Mouse (Mus musculus) kidney, adult 18-20 months (tissue): ENCODE measurements at regions not wholly inside any gene's neighbourhood (a gene's known extent, or its start where the extent isn't known, plus 50 kb on each side); places are given as distances from the start of the nearest gene placed in this dataset.

Experiments used
- DNase-seq: peaks from one replicate; pipeline ENCODE4 v3.0.0; 2021

GRCm38 (mm10) chr12:13094111-13094851 lies 152.6 kb upstream of the Mycn start:
- no peak for DNase-seq

DNA sequence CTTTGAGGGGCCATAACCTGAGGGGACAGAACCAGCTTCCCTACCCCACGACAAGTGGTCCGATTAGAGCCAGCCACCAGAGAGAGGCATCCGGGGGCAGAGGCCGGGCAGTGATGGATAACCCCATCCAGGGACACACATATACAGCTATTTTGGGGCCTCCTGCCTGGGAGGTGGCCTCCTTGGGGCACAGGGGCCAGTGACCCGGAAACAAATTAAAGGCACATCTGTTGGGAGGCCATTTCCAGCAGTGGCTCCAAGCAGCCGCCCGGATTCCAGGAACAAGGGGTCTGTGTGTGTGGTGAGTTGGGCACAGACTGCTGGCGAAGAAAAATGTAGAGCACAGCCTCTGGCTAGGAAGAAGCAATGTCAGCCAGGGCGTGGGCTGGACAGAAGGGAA lies 144.2 kb upstream of the Mycn start:
- DNase-seq, result no peak

- no peak for DNase-seq
Measured at GRCm38 (mm10) chr12:13085484-13085883, 143.8 kb upstream of the Mycn start.

GRCm38 (mm10) chr12:13083337-13084054 lies 141.8 kb upstream of the Mycn start:
- peak; percentile 40 for DNase-seq

- DNase-seq, result no peak
Measured at GRCm38 (mm10) chr12:13080791-13081190, 139.1 kb upstream of the Mycn start.

GRCm38 (mm10) chr12:13079832-13080231 lies 138.1 kb upstream of the Mycn start:
- no peak for DNase-seq

DNA sequence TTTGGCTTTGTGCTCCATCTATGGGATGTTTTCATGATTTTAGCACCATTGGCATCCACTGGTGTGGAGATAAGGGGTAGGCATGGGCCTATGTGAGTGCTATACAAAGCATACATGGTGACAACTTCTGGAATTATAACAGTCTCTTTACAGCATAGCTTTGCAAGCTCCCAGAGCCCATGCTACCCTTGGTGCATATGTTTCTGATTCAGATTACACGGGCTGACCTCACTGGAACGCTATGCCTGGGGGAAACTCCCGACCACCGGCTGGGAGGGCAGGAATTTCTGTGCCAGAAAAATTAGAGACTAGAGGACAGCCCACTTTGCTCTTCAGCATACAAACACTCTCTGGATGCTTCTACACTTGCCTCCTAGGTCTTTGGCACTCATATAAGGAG lies 136.0 kb upstream of the Mycn start:
- no peak for DNase-seq

- DNase-seq, result no peak
Measured at GRCm38 (mm10) chr12:13076699-13077287, 135.1 kb upstream of the Mycn start.

- no peak for DNase-seq
Measured at GRCm38 (mm10) chr12:13073126-13073886, 131.6 kb upstream of the Mycn start.

GRCm38 (mm10) chr12:13067295-13067694 lies 125.6 kb upstream of the Mycn start:
- DNase-seq, result no peak

- no peak for DNase-seq
Measured at GRCm38 (mm10) chr12:13066604-13067181, 125.0 kb upstream of the Mycn start.

GRCm38 (mm10) chr12:13059473-13059872 lies 117.8 kb upstream of the Mycn start:
- DNase-seq, result no peak

DNA sequence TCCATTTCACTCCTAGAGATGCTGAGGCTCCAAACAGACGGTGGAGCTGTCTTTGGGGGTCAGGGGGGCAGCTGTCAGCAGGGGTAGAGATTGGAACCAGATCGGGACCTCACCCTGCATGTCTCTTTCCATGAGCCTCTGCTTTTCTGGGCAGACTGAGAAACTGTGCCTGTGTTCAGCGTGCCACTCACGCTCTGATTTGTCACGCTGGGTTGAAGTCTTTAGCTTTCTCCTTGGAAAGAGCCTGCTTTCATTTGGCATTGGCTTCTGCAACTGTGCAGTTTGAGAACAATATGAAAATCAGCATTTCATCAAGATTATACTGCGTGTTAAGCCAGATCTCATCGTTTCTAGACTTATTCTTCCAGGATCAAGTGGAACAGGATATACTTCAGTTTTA lies 114.5 kb upstream of the Mycn start:
- DNase-seq, result no peak

- no peak for DNase-seq
Measured at GRCm38 (mm10) chr12:13054611-13055010, 112.9 kb upstream of the Mycn start.

GRCm38 (mm10) chr12:13053746-13054145 lies 112.0 kb upstream of the Mycn start:
- no peak for DNase-seq

- DNase-seq, result no peak
Measured at GRCm38 (mm10) chr12:13052845-13053623, 111.3 kb upstream of the Mycn start.

- no peak for DNase-seq
Measured at GRCm38 (mm10) chr12:13052164-13052563, 110.5 kb upstream of the Mycn start.

DNA sequence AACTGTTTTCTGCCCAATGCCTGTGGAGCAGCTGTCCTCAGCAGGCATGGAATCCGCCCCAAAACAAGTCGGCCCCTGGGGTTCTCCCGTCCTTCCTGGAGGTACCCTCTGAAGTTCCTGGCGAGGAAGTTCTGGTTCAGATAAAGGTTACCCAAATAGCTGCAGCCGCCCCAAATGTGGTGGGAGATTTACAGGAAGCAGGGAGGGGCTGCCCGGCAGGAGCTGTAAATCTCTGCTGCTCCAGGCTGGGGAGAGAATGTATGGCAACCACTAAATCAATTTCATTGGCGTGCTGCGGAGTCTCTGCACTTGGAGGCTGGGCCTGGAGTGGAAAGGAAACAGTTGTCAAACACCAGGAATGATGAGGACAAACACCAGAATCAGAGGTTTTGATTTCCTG lies 107.9 kb upstream of the Mycn start:
- DNase-seq, result peak; percentile 23

- DNase-seq, result peak; percentile 25
Measured at GRCm38 (mm10) chr12:13048168-13048727, 106.5 kb upstream of the Mycn start.

DNA sequence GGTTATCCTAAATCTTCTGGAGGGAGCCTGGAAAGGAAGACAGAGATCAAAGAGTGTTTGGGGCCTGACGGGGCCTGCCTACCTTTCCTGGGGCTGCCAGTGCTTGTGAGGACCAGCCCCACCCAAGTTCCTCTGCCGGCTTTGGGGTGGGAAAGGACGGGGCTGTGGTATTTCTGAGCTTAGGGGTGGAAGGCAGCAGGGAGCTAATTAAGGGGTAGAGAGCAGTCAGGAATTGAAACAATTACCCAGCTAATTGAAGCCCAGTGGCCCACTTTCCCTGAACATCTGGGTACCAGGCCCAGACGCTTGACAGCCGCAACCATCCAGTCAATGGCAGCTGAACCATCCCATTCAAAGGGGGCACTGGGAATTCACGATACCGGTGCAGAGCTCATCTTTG lies 101.2 kb upstream of the Mycn start:
- no peak for DNase-seq

GRCm38 (mm10) chr12:13035108-13035741 lies 93.5 kb upstream of the Mycn start:
- DNase-seq, result no peak
